Mouse (Mus musculus) midbrain, embryonic 16.5 days (tissue): ENCODE results near the gene Mpdz. TPM values are rescaled to one million over a fixed set of nuclear protein-coding genes. Genes with fewer than 3 reads are reported as not detected.

Source experiments
- ATAC-seq: fragments of 200-750 bp; cut with Nextera tagmentation; 2 replicates; pipeline ENCODE4 v1.8.0; 2017; ENCODE audit warnings: moderate TSS enrichment
- H3K27ac ChIP-seq: fragments of 300-500 bp; sonication (generic); 2 replicates; pipeline ENCODE4 v1.5.1; 2014; ENCODE audit warnings: mild to moderate bottlenecking, low read length, mixed read lengths
- H3K27me3 ChIP-seq: fragments of 300-500 bp; sonication (generic); 2 replicates; pipeline ENCODE4 v1.6.1; 2014; ENCODE audit warnings: low read depth, low read length, mixed read lengths; ENCODE audit not compliant: control insufficient read depth, insufficient read depth
- H3K36me3 ChIP-seq: fragments of 300-500 bp; sonication (generic); 2 replicates; pipeline ENCODE4 v1.6.1; 2014; ENCODE audit warnings: mild to moderate bottlenecking, low read length, moderate library complexity, mixed read lengths; ENCODE audit not compliant: control insufficient read depth, insufficient read depth
- H3K4me1 ChIP-seq: fragments of 300-500 bp; sonication (generic); 2 replicates; pipeline ENCODE4 v1.6.1; 2014; ENCODE audit warnings: mild to moderate bottlenecking, low read length, mixed read lengths; ENCODE audit not compliant: control insufficient read depth, insufficient read depth
- H3K4me2 ChIP-seq: fragments of 300-500 bp; sonication (generic); 2 replicates; pipeline ENCODE4 v1.6.1; 2014; ENCODE audit warnings: mild to moderate bottlenecking, low read length, mixed read lengths
- H3K4me3 ChIP-seq: fragments of 300-500 bp; sonication (generic); 2 replicates; pipeline ENCODE4 v1.5.1; 2014; ENCODE audit warnings: low read depth, mild to moderate bottlenecking, low read length, moderate library complexity, mixed read lengths
- H3K9ac ChIP-seq: fragments of 300-500 bp; sonication (generic); 2 replicates; pipeline ENCODE4 v1.6.1; 2014; ENCODE audit warnings: low read depth, low read length, mixed read lengths
- H3K9me3 ChIP-seq: fragments of 300-500 bp; sonication (generic); replicated peaks from 2 replicates; pipeline ENCODE4 v1.6.1; 2014; ENCODE audit warnings: mild to moderate bottlenecking, low read length, mixed read lengths; ENCODE audit not compliant: control insufficient read depth, poor library complexity, severe bottlenecking
- WGBS: fragments of 180-500 bp; shearing (Covaris S2); extraction: QIAGEN DNeasy Blood & Tissue Kit; methylation state at CpG from one replicate; pipeline ENCODE4 v1.1.7; 2014; 5-methylcytosine and 5-hydroxymethylcytosine counted together
- polyA plus RNA-seq: library from polyadenylated mRNA; unstranded; fragments of >200 nt; fragmentation: Nextera tagmentation; extraction: Ambion mirVana; gene quantifications from 2 replicates; pipeline ENCODE4 v1.2.1, GENCODE M21; 2015

The Mpdz gene
- polyA plus RNA-seq, 1 experiment from 2014 or later: 12.1 TPM

DNA sequence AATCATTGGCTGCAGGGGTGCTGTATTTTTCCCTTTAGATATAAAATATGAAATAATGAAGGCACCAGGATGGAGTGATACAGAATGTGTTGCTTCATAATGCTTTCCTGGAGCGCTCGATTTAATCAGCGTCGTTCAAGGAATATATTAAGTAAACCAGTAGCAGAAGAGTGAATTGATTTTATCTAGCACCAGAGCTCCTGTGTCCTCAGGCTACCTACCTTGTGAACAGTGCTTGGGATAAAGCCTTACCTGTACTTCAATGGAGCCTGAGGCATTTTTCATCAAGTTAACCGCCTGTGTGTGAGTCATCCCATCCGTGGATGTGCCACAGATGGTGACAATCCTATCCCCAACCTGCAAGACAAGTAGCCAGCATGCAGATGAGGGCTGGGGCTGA, 159.5 kb downstream of the Mpdz start:
- Histone ChIP-seq H3K4me2 (no peak overlapping the region), H3K36me3 (no peaks in the 10 kb centered on the region), H3K4me1 (no peaks in the 10 kb centered on the region), H3K4me3 (no peak overlapping the region), H3K9me3 (no peaks in the 10 kb centered on the region), H3K27ac (no peak overlapping the region), H3K27me3 (no peaks in the 10 kb centered on the region), H3K9ac (no peak overlapping the region)
- no peak for ATAC-seq
- 81% methylated on average over 6 of the region's 6 CpGs for WGBS

DNA sequence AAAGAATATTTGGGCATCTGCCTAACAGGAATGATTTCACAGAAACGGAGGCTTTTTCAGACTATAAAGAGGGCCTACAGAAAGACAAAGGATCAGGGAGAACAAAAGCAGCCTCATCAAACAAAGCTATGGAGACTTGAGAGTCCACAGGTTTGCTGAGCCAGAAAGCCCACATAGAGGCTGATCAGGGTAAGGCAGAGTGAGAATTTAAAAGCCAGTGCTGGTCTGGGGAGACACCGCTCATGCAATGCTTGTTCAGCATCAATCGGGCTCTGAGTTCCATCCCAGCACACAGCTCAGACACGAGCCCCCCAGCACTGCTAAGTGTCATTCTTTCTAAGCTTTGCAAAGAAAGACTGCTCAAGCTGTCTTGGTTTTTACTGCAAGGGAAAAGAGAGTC, 162.5 kb downstream of the Mpdz start:
- no peak overlapping the region for H3K27ac ChIP-seq
- 14% methylated on average over 4 of the region's 4 CpGs for WGBS
- no peak overlapping the region for H3K4me2 ChIP-seq
- no peak overlapping the region for H3K4me3 ChIP-seq
- no peaks in the 10 kb centered on the region for H3K36me3 ChIP-seq
- peaks cover 2% of the 10 kb centered on the region; the same call in 1 of the 2 replicates for H3K4me1 ChIP-seq
- H3K9me3 ChIP-seq: no peaks in the 10 kb centered on the region
- no peak overlapping the region for H3K9ac ChIP-seq
- no peaks in the 10 kb centered on the region for H3K27me3 ChIP-seq
- no peak; the same call in 1 of the 2 replicates for ATAC-seq

DNA sequence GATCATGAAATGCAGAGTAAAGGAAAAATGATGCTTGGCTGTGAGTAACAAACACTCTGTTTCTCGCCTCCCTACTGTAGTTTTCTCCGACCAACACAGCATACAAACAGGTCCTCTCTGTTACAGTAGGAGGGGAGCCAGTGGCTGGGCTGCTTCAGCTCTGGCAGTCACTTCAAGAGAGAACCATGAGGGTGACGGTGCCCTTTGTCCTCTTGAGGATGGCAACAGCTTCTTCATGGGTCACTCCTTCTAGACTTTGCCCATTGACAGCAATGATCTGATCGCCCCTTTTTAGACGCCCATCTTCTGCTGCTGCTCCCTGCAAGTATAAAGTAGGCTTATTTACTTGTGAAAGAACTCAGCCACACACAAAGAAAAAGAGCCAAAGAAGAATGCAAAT, 163.2 kb downstream of the Mpdz start:
- ATAC-seq: no peak
- Histone ChIP-seq H3K36me3 (no peaks in the 10 kb centered on the region), H3K9ac (no peak overlapping the region), H3K4me1 (peaks cover 2% of the 10 kb centered on the region; the same call in 1 of the 2 replicates), H3K4me2 (no peak overlapping the region), H3K9me3 (no peaks in the 10 kb centered on the region), H3K27me3 (no peaks in the 10 kb centered on the region), H3K4me3 (no peak overlapping the region), H3K27ac (no peak overlapping the region)
- 46% methylated on average over 5 of the region's 5 CpGs for WGBS

DNA sequence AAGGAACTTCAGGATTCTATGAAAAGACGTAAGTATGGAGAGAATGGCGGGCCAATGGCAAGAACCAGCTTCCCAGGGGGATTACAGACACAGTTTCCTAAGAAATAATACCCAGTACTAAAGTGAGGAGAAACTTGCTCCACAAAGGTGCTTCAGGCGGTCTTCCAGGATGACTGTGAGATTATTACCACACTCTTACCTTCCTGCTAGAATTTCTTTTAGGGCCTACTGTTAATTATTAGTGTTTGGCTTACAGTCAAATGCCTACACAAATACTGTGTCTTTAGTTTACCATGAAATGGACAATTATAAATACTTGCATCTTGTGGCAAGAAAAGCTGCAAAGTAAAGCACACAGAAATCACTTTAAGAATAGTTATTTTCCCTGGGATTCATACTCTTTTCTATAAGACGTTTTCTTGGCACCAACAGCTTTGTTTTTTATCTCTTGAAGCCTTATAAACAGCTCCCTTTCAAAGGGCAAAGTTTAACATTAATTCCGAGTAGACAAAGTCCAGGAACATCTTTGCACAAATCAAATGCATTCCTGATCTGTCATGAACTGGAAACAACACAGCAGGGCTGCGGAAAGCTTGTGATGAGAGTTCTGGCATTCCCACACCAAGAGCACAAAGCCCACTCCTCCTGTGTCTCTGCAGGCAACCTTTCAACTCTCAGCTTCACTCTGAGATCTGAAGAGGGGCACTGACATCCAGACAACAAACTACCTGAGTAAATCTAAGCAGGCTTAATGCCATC, 166.5 kb downstream of the Mpdz start:
- WGBS: 22% methylated on average over 6 of the region's 6 CpGs
- Histone ChIP-seq H3K27ac (no peak overlapping the region), H3K9me3 (no peaks in the 10 kb centered on the region), H3K27me3 (no peaks in the 10 kb centered on the region), H3K4me1 (peaks cover 2% of the 10 kb centered on the region; the same call in 1 of the 2 replicates), H3K36me3 (no peaks in the 10 kb centered on the region), H3K4me2 (no peak overlapping the region), H3K9ac (no peak overlapping the region), H3K4me3 (no peak overlapping the region)
- ATAC-seq: 0 out of 2 replicates have a peak, but pooled peaks have one; percentile 39

DNA sequence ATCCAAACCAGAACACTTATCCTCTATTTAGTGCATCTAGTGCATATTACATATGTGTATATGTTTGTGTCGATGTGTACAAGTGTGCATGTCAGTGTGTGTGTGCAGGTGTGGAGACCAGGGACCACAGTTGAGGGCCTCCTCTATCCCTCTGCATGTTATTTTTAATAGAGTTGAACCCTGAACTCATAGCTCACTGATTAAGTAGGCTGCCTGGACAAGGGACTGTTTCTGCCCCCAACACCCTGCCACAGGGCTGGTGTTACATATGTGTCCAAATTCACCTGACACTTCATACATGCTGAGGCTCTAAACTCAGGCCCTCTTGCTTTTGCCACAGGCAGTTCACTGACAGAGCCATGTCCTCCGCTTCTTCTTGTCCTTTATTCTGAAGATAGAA, 169.5 kb downstream of the Mpdz start:
- no peaks in the 10 kb centered on the region for H3K27me3 ChIP-seq

DNA sequence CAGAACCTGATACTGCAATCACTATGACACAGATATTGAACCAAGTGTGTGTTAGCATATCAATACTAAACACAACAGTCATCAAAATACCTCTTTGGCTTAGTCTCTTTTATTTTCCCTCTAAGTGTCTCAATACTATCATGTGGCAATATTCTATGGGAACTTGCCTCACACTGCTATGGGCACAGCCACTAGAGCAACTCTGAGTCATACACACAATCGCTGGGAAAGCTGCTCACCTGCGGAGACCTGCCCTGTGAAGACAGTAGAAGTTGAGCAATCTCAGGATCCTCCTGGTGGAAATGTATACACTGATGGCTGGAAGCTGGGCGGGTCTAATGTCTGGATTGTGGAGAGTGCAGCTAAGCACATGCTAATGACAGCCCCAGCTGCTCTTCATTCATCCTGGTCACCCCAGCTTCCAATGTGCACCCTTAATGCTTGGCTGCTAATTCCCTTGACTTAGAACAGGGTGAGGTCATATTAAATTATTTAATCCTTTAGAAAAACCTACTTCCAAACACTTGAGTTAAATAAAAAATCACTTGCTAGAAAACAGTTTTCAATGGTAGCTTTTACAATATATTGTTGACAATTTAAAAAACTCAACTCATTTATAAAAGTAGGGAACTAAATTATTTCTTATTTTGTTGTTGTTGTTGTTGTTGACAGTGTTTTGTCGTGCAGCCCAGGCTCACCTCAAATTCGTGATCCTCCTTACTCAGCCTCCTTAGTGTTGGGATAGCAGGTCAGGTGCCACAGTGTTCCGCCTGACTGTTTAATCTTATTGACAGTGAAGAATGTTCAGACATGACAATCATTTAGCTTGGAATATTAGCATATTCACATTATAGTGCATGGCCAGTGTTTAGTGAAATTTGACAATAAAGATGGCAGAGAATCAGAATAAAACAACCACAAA, 189.5 kb downstream of the Mpdz start:
- Histone ChIP-seq H3K4me1 (no peaks in the 10 kb centered on the region), H3K9ac (no peak overlapping the region), H3K9me3 (no peaks in the 10 kb centered on the region), H3K4me2 (no peak overlapping the region), H3K4me3 (no peak overlapping the region), H3K36me3 (no peaks in the 10 kb centered on the region), H3K27ac (no peak overlapping the region), H3K27me3 (no peaks in the 10 kb centered on the region)
- WGBS: 63% methylated on average over 6 of the region's 6 CpGs
- ATAC-seq: 0 out of 2 replicates have a peak, but pooled peaks have one; percentile 45

More for the DNA sequence above, 169.5 kb downstream of the Mpdz start:
- Histone ChIP-seq H3K4me1 (peaks cover 2% of the 10 kb centered on the region; the same call in 1 of the 2 replicates), H3K36me3 (no peaks in the 10 kb centered on the region), H3K9me3 (no peaks in the 10 kb centered on the region), H3K4me2 (no peak overlapping the region), H3K4me3 (no peak overlapping the region), H3K27ac (no peak overlapping the region), H3K9ac (no peak overlapping the region)
- 97% methylated on average over 2 of the region's 2 CpGs for WGBS
- ATAC-seq: no peak

DNA sequence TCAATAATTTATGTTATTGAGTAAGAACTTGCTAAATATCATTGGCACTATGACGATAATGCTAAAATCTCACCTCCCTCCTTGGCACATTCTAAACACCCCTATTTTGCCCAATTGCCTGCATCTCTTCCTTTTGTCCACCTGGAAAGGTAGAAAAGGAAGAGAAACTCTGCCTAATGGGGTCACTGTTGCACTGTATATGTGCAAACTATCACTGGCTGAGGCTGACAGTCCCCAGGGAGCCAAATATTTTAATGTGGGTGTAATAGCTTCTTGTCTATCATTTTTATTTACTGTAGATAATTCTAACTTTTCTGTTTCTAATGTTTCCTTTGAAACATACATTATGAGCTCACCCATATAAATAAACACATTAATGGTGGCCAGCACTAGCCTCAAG, 190.3 kb downstream of the Mpdz start:
- WGBS: 78% methylated on average over 1 of the region's 1 CpGs
- H3K9me3 ChIP-seq: no peaks in the 10 kb centered on the region
- ATAC-seq: peak; percentile 39; the same call in 1 of the 2 replicates
- H3K27ac ChIP-seq: no peak overlapping the region
- H3K4me1 ChIP-seq: no peaks in the 10 kb centered on the region
- H3K4me3 ChIP-seq: no peak overlapping the region
- no peak overlapping the region for H3K9ac ChIP-seq
- no peak overlapping the region for H3K4me2 ChIP-seq
- no peaks in the 10 kb centered on the region for H3K27me3 ChIP-seq
- no peaks in the 10 kb centered on the region for H3K36me3 ChIP-seq

DNA sequence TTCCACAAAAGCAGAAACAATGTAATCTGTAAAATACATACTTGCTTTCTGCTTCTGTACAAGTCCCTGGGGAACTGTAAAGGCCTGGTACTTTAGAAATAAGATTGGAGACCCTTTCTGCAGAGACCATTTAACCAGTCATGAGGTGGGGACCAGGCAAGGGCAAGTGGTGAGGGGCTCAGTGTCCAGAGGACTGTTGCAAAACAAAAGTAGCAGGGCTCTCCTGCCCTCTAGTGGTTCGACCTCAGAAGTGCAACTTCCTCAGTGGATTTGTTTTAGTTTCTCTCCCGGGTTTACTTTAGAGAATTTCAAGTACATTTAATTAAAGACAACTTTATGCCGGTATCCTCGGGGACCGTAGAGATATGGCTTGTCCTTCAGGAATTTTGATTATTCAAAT, 190.7 kb downstream of the Mpdz start:
- no peaks in the 10 kb centered on the region for H3K9me3 ChIP-seq
- WGBS: 11% methylated on average over 5 of the region's 5 CpGs
- H3K4me1 ChIP-seq: no peaks in the 10 kb centered on the region
- no peak overlapping the region for H3K4me2 ChIP-seq
- ATAC-seq: no peak
- no peaks in the 10 kb centered on the region for H3K27me3 ChIP-seq
- no peaks in the 10 kb centered on the region for H3K36me3 ChIP-seq
- H3K4me3 ChIP-seq: no peak overlapping the region
- no peak overlapping the region for H3K27ac ChIP-seq
- no peak overlapping the region for H3K9ac ChIP-seq

DNA sequence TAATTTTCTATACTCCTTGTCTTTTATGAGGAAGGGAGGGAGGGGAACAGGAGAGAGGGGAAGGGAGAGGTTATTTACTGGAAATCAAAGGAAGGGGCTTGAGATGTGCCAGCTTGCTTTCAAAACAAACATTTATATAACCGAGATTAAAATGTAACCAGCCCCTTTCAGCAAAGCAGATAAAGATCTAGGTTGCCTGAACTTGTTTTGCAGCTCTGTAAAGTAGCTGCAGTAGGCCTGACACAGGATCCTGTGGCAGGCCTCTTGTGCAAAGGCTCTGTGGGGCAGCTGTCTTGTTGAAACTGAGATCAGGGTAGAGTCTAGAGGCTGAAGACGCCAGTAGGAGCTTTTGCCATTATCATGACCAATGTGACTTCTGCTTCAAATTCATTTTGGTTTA, 193.4 kb downstream of the Mpdz start:
- 78% methylated on average over 2 of the region's 2 CpGs for WGBS
- ATAC-seq: no peak
- no peak overlapping the region for H3K27ac ChIP-seq

More for the DNA sequence above, 193.4 kb downstream of the Mpdz start:
- Histone ChIP-seq H3K9ac (no peak overlapping the region), H3K4me2 (no peak overlapping the region), H3K4me1 (no peaks in the 10 kb centered on the region), H3K9me3 (no peaks in the 10 kb centered on the region), H3K36me3 (no peaks in the 10 kb centered on the region), H3K27me3 (no peaks in the 10 kb centered on the region), H3K4me3 (no peak overlapping the region)
